Mouse (Mus musculus): ENCODE measurements around the gene Thnsl1. TPM values are rescaled to one million over a fixed set of nuclear protein-coding genes. Genes with fewer than 3 reads are reported as not detected.

Gene Thnsl1
- total and polyA plus RNA-seq, 2 experiments from 2014 or later, result 5.8 to 6.1 TPM

DNA sequence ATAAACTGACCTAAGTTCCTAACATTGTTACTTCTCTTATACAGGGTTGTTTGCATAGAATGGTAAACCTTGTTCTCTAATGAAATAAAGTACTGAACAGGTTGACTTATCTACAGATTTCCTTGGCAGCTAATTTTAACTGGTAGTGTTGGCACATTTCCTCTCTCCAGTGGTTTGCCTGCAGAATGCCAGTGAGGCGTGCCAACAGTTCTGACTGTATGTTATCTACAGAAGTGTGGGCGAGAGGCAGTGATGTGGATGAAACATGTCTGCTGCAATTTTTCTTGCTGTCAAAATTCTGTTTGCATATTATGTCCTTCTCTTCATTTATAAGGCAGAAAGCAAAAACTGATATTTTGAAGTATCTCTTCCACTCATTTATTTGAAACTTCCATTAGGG lies 2.8 kb upstream of the Thnsl1 start:
- no peaks in the 10 kb centered on the region for H3K36me3 ChIP-seq (replicated peaks; ENCODE audit: control insufficient read depth, insufficient read depth, low read length)
- H3K4me2 ChIP-seq (ENCODE audit: low read depth, low read length), result no peak overlapping the region
- peaks cover 26% of the 10 kb centered on the region for H3K4me1 ChIP-seq (ENCODE audit: control insufficient read depth, insufficient read depth)
- DNase-seq (ENCODE audit: low spot score) (peak; percentile 79), ATAC-seq (ENCODE audit: insufficient read depth, low read depth) (no peak)
- H3K9me3 ChIP-seq (replicated peaks; ENCODE audit: control insufficient read depth, low read length), result no peaks in the 10 kb centered on the region
- H3K9ac ChIP-seq (replicated peaks; ENCODE audit: low read depth, low read length), result no peak overlapping the region
- H3K27me3 ChIP-seq (ENCODE audit: control insufficient read depth, insufficient read depth, low read length), result no peaks in the 10 kb centered on the region
- peak overlapping the region; percentile 20; the same call in 1 of the 2 replicates for H3K27ac ChIP-seq (ENCODE audit: low read depth)
- TF ChIP-seq EP300 (IDR thresholded peaks at IDR 0.05; ENCODE audit: low read depth) (no peak), CTCF (IDR thresholded peaks at IDR 0.05; ENCODE audit: low read depth) (no peak)
- WGBS, result 26% methylated on average over 2 of the region's 2 CpGs
- H3K4me3 ChIP-seq (ENCODE audit: low read depth, low read length), result no peak overlapping the region

DNA sequence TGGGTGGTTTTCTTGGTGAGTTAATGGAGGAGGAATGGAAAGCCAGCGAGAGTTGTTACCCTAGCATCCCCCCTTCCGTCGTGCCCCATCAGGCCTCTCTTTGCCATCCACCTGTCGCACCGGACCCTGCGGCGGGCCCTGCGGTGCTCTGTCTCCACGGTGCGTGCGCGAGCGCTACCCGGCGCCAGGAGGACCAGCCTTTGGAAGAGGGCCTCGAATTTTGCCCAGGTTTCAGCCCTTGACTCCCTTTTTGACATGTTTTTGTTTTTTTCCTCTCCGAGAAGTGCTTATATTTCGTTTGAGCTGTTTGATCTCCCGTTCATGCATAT lies 271 bp downstream of the Thnsl1 start:
- no peak for DNase-seq (ENCODE audit: low spot score)
- no peak for TF ChIP-seq EP300 (IDR thresholded peaks at IDR 0.05; ENCODE audit: low read depth)
- TF ChIP-seq CTCF (IDR thresholded peaks at IDR 0.05; ENCODE audit: low read depth), result no peak
- Histone ChIP-seq H3K27ac (ENCODE audit: low read depth) (peak overlapping the region; percentile 64), H3K4me3 (ENCODE audit: low read depth, low read length) (peak overlapping the region; percentile 76), H3K27me3 (ENCODE audit: control insufficient read depth, insufficient read depth, low read length) (no peaks in the 10 kb centered on the region), H3K36me3 (replicated peaks; ENCODE audit: control insufficient read depth, insufficient read depth, low read length) (no peaks in the 10 kb centered on the region), H3K9ac (replicated peaks; ENCODE audit: low read depth, low read length) (peak overlapping the region; percentile 62), H3K4me1 (ENCODE audit: control insufficient read depth, insufficient read depth) (peaks cover 23% of the 10 kb centered on the region), H3K9me3 (replicated peaks; ENCODE audit: control insufficient read depth, low read length) (no peaks in the 10 kb centered on the region), H3K4me2 (ENCODE audit: low read depth, low read length) (peak overlapping the region; percentile 84)
- ATAC-seq (ENCODE audit: insufficient read depth, low read depth), result peak; percentile 81
- WGBS, result under 1% methylated on average over 19 of the region's 19 CpGs

DNA sequence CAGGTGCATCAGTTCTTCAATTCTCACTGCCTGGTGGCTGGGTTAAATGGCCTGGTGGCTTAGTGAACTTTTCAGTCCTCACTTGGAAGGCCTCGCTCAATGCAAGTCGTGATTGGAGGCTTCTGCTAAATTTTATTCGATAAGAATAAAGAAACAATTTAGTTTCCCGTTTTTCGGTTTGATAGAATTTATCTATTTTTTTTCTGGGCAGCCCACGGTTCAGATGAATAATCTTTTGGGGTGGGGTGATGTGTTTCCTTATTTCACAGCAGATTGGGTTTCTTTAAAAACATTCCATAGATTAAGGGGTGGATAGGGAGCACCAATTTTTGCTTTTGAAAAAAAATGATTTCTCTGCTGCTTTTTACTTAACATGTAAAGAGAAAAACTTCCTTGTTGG lies 754 bp downstream of the Thnsl1 start:
- TF ChIP-seq EP300 (IDR thresholded peaks at IDR 0.05; ENCODE audit: low read depth) (no peak), CTCF (IDR thresholded peaks at IDR 0.05; ENCODE audit: low read depth) (no peak)
- no peaks in the 10 kb centered on the region for H3K36me3 ChIP-seq (replicated peaks; ENCODE audit: control insufficient read depth, insufficient read depth, low read length)
- H3K27me3 ChIP-seq (ENCODE audit: control insufficient read depth, insufficient read depth, low read length), result no peaks in the 10 kb centered on the region
- ATAC-seq (ENCODE audit: insufficient read depth, low read depth) (no peak), DNase-seq (ENCODE audit: low spot score) (no peak)
- peak overlapping the region; percentile 62 for H3K9ac ChIP-seq (replicated peaks; ENCODE audit: low read depth, low read length)
- no peak overlapping the region for H3K27ac ChIP-seq (ENCODE audit: low read depth)
- H3K4me3 ChIP-seq (ENCODE audit: low read depth, low read length), result peak overlapping the region; percentile 76
- peaks cover 23% of the 10 kb centered on the region for H3K4me1 ChIP-seq (ENCODE audit: control insufficient read depth, insufficient read depth)
- no peaks in the 10 kb centered on the region for H3K9me3 ChIP-seq (replicated peaks; ENCODE audit: control insufficient read depth, low read length)
- H3K4me2 ChIP-seq (ENCODE audit: low read depth, low read length), result peak overlapping the region; percentile 84
- WGBS, result 45% methylated on average over 6 of the region's 6 CpGs

DNA sequence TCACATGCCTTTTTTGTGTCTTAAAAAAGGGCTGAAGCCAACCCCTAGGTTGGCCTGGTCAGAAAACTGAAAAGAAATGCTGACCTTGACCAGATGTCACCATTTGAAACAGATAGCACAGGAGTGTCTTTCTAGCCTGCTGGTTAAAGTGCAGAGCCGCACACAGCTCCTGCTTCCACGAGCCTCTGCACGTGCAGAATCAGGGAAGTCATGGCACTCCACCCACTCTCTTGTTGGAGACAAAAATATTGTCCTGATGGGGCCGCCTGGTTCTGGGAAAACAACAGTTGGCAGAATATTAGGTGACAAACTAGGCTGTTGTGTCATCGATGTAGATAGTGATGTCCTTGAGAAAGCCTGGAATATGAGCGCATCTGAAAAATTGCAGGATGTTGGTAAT lies 5.8 kb downstream of the Thnsl1 start:
- ATAC-seq (ENCODE audit: insufficient read depth, low read depth), result no peak
- Histone ChIP-seq H3K4me3 (ENCODE audit: low read depth, low read length) (no peak overlapping the region), H3K27ac (ENCODE audit: low read depth) (no peak overlapping the region), H3K4me2 (ENCODE audit: low read depth, low read length) (no peak overlapping the region), H3K9ac (replicated peaks; ENCODE audit: low read depth, low read length) (no peak overlapping the region), H3K9me3 (replicated peaks; ENCODE audit: control insufficient read depth, low read length) (no peaks in the 10 kb centered on the region), H3K36me3 (replicated peaks; ENCODE audit: control insufficient read depth, insufficient read depth, low read length) (no peaks in the 10 kb centered on the region), H3K27me3 (ENCODE audit: control insufficient read depth, insufficient read depth, low read length) (no peaks in the 10 kb centered on the region), H3K4me1 (ENCODE audit: control insufficient read depth, insufficient read depth) (no peaks in the 10 kb centered on the region)
- TF ChIP-seq CTCF (IDR thresholded peaks at IDR 0.05; ENCODE audit: low read depth) (no peak), EP300 (IDR thresholded peaks at IDR 0.05; ENCODE audit: low read depth) (no peak)
- WGBS, result 59% methylated on average over 6 of the region's 6 CpGs
- no peak for DNase-seq (ENCODE audit: low spot score)

DNA sequence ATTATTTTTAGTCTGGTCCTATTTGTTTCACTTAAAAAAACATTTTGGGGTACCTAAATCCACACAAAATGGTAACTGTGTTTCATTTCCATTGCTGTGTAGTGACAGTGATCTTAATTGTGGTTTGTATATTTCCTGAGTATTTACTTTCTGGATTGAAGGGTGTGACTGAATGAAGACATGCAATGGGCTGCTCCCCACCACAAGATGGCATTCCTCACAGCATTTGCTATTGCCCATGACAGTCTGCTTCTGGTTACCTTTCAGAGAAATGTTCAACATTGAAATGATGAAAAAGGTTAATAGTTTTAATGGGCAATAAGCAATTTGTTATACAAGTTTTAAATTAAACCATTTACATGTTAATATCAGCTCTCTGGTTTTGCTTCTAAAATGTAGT lies 8.8 kb downstream of the Thnsl1 start:
- Histone ChIP-seq H3K27ac (ENCODE audit: low read depth) (no peak overlapping the region), H3K4me3 (ENCODE audit: low read depth, low read length) (no peak overlapping the region), H3K9ac (replicated peaks; ENCODE audit: low read depth, low read length) (no peak overlapping the region), H3K9me3 (replicated peaks; ENCODE audit: control insufficient read depth, low read length) (no peaks in the 10 kb centered on the region), H3K36me3 (replicated peaks; ENCODE audit: control insufficient read depth, insufficient read depth, low read length) (no peaks in the 10 kb centered on the region), H3K27me3 (ENCODE audit: control insufficient read depth, insufficient read depth, low read length) (no peaks in the 10 kb centered on the region), H3K4me1 (ENCODE audit: control insufficient read depth, insufficient read depth) (no peaks in the 10 kb centered on the region), H3K4me2 (ENCODE audit: low read depth, low read length) (no peak overlapping the region)
- DNase-seq (ENCODE audit: low spot score) (no peak), ATAC-seq (ENCODE audit: insufficient read depth, low read depth) (no peak)
- no peak for TF ChIP-seq EP300 (IDR thresholded peaks at IDR 0.05; ENCODE audit: low read depth)
- TF ChIP-seq CTCF (IDR thresholded peaks at IDR 0.05; ENCODE audit: low read depth), result peak; percentile 60

DNA sequence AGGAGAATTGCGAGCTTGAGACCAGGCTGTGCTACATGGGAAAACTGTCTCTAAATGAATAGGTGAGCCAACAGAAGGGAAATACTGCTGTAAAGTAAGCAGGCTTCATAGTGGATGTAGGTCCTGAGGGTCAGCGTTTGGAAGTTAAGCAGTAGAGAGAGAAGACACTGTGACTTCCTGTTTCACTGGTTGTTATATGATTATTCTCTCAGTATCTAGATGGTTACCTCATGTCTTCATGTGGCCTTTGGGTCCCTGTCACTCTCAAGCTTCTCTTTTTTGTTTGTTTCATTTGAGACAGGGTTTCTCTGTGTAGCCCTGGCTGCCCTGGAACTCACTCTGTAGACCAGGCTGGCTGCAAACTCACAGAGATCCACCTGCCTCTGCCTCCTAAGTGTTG lies 9.8 kb downstream of the Thnsl1 start:
- H3K4me3 ChIP-seq (ENCODE audit: low read depth, low read length), result no peak overlapping the region

More for the DNA sequence above, 9.8 kb downstream of the Thnsl1 start:
- DNase-seq (ENCODE audit: low spot score) (no peak), ATAC-seq (ENCODE audit: insufficient read depth, low read depth) (no peak)
- 89% methylated on average over 2 of the region's 2 CpGs for WGBS
- no peaks in the 10 kb centered on the region for H3K36me3 ChIP-seq (replicated peaks; ENCODE audit: control insufficient read depth, insufficient read depth, low read length)
- H3K4me2 ChIP-seq (ENCODE audit: low read depth, low read length), result no peak overlapping the region
- H3K9me3 ChIP-seq (replicated peaks; ENCODE audit: control insufficient read depth, low read length), result no peaks in the 10 kb centered on the region
- no peak overlapping the region for H3K27ac ChIP-seq (ENCODE audit: low read depth)
- no peaks in the 10 kb centered on the region for H3K27me3 ChIP-seq (ENCODE audit: control insufficient read depth, insufficient read depth, low read length)
- no peaks in the 10 kb centered on the region for H3K4me1 ChIP-seq (ENCODE audit: control insufficient read depth, insufficient read depth)
- no peak overlapping the region for H3K9ac ChIP-seq (replicated peaks; ENCODE audit: low read depth, low read length)
- no peak for TF ChIP-seq EP300 (IDR thresholded peaks at IDR 0.05; ENCODE audit: low read depth)
- no peak for TF ChIP-seq CTCF (IDR thresholded peaks at IDR 0.05; ENCODE audit: low read depth)
